Mouse (Mus musculus): ENCODE measurements at regions not wholly inside any gene's neighbourhood (a gene's known extent, or its start where the extent isn't known, plus 50 kb on each side); places are given as distances from the start of the nearest gene placed in this dataset.

GRCm38 (mm10) chr10:43733618-43734415 lies 155.7 kb downstream of the Cd24a start:
- TF ChIP-seq CTCF (IDR thresholded peaks at IDR 0.05; ENCODE audit: insufficient read depth, low read depth, low read length) (no peak), POLR2A (IDR thresholded peaks at IDR 0.05; ENCODE audit: insufficient read depth, low read depth, low read length) (no peak)
